Mouse (Mus musculus) adrenal gland, postnatal 25 days (tissue): ENCODE measurements around the gene Bhlhe40. TPM values are rescaled to one million over a fixed set of nuclear protein-coding genes. Genes with fewer than 3 reads are reported as not detected.

Experiments
- DNase-seq: peaks from one replicate; pipeline ENCODE4 v3.0.0; 2021; ENCODE audit warnings: mixed read lengths
- total RNA-seq: library from RNA; stranded (reverse); gene quantifications from 2 replicates; pipeline ENCODE4 v1.2.3, GENCODE M21; 2021

Gene Bhlhe40
- total RNA-seq, 1 experiment from 2014 or later = 201 TPM

DNA sequence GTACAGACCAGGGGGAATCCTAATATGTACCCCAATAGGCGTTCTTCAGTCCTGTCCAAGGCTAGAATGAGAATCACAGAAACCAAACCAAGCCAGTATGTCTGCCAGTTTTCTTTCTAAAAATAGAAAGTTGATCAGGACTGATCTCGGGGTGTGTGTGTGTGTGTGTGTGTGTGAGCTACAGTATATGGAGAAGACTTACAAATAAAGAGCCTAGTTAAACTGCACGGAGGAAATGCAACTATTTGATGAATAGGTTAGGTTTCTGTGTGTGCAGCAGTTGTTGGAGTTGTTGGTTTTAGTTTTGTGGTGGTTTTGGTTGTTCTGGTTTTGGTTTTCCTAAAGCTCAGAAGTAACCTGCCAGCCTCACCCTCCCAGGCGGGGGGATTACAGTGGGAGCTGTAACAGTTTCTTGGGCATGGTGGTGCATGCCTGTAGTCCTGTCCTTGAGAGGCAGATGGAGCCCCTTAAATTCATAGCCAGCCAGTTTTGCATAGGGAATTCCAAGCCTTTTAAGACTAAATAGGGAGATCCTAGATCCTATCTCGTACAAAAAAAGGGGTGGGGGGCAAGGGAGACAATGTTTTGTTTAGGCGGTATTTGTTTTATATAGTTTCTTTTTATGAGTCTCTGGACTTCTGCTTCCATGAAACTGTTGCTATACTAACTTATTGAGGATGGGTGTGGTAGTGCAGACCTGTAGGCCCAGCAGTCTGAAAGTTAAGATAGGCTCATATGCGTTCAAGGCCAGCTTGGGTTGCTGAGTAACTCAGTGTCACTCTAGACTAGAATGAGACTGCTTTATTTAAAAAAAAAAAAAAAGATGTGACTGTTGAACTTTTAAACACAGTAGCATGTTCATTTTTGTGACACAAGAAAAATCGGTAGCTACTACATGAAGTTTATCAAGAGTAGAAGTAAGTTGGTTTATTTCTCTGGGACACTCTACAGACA is 3.1 kb downstream of the Bhlhe40 start:
- DNase-seq = no peak

DNA sequence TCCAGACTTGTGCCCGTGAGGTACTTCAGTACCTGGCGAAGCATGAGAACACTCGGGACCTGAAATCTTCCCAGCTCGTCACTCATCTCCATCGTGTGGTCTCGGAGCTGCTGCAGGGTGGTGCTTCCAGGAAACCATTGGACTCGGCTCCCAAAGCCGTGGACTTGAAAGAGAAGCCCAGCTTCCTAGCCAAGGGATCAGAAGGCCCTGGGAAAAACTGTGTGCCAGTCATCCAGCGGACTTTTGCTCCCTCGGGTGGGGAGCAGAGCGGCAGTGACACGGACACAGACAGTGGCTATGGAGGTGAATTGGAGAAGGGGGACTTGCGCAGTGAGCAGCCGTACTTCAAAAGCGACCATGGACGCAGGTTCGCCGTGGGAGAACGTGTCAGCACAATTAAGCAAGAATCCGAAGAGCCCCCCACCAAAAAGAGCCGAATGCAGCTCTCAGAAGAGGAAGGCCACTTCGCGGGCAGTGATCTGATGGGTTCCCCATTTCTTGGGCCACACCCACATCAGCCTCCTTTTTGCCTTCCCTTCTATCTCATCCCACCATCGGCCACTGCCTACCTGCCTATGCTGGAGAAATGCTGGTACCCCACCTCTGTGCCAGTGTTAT is 4.2 kb downstream of the Bhlhe40 start:
- DNase-seq = no peak

DNA sequence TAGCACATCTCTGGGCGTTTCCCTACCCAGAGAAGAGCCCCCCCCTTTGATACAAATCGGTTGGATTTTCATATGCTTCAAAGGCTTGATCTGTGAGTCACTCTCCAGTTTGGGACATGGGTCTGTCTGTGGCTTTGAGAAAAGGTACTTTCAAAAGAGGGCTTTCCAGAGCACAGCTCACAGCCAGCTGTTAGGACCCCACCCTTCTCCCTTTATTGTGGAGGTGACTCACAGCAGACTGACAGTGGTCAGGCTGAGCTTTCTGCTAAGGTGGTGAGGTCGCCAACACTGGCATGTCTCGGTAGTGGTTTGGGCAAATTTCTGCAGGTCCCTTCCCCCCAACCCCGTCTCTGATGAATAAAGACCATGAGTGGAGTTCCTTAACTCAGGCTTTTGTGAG is 5.2 kb downstream of the Bhlhe40 start:
- DNase-seq = no peak

DNA sequence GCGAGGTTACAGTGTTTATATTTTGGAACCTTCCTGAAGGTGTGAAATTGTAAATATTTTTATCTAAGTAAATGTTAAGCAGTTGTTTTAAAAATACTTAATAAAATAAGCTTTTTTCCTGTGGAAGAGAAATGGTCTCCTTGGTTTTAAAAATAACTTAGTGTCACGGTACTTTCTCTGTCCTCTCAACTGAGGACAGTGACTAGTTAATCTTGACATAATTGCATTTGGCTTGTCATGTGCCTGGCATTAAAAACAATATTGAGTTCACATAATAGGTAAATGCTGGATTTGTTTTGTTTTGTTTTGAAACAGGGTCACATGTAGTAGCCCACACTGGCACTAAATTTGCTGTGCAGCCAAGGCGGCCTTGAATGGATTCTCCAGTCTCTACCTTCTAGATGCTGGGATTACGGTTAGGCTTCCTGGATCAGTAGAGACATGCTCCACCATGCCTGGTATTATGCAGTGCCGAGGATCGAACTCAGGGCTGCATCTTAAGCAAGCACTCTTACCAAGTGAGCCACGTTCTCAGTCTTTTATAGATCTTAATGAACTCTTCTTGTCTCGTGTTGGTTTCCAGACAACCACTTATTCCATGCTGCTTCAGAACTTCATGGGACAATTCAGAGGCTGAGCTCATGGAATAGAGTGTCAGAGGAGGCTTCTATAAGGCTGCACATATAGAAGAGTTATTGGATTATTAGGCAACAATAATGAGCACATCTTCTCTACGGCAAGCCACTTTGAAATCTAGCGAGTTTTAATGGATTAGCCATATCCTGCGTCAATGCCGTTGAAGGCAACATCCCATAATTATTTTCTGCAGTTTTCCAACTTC is 6.4 kb downstream of the Bhlhe40 start:
- DNase-seq = no peak

DNA sequence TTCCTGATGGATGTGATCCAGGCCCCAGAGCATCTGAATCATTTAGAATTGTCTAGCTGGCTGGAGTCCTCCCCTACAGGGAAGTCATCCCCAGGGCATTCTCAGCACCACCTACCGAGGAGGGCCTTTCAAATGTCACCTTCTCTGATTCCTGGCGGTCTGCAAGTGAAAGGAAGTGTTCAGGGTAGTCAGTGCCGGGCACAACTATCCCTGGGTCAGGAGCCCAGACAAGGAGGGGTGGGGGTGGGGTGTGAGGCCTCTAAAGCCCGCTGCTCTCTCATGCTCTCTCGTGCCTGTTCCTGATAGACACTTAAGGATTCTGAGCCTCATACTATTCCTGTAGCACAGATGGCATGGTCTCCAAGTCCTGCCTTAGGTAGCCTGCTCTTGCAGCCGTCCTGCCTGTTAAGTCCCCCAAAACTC is 7.2 kb downstream of the Bhlhe40 start:
- no peak for DNase-seq

DNA sequence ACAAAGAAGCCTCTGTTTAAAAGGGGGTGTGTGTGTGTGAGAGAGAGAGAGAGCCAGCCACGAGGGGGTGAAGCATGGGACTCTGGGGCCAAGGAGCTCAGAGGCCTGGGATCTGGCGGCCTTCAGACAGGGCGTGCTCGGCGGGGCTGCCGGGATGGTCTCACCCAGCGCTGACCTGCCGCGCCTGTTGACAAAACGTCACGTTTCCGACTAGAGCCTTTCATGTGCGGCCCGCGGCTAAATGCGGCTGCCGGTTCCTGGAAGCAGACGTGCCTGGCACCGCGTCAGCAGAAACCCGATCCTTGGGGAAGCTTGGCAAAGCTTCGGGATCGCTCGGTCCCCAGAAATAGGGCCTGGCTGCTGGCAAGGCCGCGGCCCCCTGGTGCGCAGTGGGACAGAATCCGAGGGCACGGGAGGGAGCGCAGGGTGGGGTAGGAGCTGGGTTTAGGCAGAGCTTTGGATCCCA is 7.9 kb downstream of the Bhlhe40 start:
- peak; percentile 85 for DNase-seq

DNA sequence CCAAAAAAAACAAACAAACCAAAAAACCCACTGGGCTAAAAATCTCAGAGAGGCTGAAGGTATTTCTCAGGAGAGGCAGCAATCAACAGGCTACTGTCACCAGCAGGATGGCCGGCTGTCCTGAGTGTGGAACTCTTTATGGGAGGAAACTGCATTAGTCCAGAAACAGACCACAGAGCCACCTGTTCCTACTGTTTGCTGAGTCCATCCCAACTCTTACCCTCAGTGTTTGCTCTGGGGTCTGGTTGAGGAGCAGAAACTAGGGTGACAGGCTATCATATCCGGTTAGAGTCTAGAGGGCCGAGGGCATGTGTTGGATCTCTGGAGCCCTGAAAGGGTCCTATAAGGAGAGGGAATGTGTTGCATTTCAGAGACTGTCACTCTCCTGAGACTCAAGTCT is 9.8 kb downstream of the Bhlhe40 start:
- no peak for DNase-seq

DNA sequence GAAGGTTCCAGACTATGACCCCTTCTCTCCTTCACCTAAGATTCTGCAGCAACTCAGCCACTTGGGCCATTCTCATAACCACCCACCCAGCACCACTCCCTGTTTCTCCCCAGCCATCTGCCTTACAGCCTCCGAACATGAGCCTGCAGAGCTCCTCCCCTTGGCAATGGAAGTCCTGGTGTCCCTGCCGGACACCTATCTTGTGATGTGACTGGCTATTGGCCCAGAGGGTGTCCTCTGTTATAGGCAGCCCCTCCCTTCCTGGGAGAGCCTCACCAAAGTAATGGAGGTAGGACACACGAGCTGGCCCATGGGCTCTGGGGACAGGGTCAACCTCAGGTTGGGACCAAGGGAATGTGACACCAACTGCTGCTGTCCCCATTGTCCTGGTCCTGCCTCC is 10.4 kb downstream of the Bhlhe40 start:
- DNase-seq = no peak

DNA sequence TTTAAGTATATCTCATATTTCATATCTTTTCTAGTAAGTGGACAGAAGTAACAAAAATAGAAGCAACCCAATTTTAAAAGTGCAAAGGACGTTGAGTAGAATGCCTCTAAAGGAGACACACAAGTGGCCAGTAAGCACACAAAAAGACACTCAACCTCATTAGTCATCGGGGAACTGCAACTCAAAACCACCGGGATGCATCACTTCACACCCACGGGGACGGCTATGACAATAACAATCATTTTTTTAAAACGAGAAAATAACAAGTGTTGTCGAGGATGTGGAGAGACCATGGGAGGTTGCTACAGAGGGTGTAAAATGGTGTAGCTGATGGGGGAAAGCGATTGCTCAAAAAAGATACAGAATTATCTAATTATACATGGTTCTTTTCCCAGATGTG is 11.7 kb downstream of the Bhlhe40 start:
- DNase-seq = no peak

DNA sequence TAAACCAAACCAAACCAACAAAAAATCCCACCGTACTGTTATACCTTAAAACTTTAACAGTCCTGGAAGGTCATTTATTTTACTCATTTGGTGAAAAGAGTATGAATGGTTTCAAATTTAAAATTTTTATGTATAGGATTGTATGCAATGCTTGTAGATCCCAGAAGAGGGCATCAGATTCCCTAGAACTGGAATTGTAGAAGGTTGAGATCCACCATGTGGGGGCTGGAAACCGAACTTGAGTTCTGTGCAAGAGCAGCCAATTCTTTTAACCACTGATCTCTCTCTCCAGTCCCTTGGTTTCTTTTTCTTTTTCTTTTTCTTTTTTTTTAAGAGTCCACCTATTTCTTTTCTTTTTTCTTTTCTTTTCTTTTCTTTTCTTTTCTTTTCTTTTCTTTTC is 13.8 kb downstream of the Bhlhe40 start:
- no peak for DNase-seq

DNA sequence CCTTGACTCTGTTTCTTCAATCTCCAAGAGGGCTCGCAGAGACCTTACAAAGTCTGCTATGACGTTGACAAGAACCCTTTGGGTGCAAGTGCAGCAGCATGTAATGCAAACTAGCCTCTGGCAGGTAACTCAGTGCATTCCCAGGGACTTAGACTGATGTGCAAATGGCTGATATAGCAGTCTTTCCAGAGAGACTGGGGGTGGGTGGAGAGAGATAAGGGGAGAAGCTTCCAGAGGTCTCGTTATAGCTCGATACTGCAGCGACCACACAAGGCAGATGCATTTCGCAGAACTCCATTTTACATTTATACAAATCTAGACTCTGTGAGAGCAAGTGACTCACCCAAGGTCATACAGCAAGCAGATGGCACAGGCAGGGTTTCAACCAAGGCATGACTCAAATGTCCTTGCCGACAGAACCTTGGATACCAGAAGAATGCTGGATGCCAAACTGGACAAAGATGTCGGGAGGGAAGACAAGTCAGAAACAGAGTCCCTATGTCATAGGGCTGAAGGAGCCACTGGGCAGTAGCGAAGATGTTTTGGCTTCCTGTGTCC is 16.4 kb downstream of the Bhlhe40 start:
- no peak for DNase-seq

DNA sequence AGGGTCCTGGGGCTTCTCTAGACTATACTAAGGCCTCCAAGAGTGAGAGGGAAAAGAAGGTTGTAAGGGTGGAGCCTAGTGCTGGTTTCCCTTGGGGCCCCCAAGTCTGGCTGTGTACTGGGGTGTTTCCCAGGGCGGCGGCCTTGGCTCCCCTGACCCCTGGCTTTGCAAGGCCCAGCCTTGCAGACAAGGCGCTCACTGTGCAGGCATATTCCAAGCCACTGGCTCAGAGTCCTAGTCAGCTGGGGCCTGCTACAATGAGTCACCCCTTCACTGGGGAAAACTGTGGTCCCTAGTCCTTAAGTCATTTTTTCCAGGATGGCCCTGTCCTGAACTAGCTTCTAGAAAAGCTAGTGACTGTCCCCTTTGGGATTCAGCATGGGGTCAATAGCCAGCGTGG is 17.3 kb downstream of the Bhlhe40 start:
- DNase-seq = peak; percentile 59

DNA sequence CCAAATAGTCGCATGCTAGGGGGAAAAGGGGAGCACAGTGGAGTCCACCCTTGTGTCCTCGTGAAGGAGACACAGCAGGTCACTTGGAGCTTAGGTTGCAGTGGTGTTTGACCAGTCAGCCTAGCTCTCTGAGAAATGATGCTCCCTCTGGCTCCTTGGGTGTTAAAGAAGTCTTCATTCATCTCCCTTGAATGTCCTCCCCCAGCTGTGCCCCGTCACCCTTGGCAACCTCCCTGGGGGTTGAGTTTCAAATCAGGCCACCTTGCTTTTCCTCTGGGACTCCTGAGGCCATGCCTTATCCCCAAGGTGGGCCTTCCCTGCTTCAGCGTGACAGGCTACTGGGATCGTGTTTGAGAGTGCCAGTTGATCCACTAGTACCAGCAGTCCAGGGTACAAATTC is 17.8 kb downstream of the Bhlhe40 start:
- DNase-seq = no peak

DNA sequence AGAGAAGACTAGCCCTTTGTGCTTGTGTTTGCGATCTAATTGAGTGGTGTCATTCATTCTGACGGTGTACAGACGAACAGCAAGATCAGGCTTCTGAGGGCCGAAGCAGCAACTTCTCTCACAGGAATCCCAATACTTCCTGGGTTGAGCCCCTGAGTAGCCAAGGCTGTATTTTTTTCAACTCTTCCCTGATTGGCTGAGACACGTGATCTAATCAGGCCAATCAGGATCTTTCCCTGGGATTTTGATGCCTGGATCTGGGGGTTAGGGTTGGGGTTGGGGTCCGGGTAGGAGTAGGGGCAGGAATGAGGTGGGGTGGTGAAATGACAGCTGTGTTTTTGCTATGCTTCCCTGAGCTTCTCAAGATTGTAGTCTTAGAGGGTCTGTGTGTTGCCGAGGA is 20.1 kb downstream of the Bhlhe40 start:
- DNase-seq = no peak

DNA sequence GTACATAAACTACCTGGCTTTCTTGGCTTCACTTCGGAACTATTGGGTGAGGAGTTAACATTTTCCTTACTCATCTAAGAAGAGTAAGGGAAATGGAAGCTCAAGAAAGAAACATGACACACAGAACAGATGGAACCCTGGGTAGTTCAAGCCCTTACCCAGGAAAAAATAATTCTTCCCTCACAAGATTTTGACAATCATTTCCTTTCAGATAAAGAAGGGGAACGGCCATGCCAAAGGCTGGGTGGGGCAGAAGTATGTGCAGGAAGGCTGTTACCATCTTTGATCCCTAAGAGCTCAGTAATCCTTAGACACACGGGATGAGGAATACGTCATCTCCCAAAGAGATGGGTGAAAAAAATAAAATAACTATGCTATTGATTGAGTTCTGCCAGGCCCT is 20.7 kb downstream of the Bhlhe40 start:
- DNase-seq = no peak

DNA sequence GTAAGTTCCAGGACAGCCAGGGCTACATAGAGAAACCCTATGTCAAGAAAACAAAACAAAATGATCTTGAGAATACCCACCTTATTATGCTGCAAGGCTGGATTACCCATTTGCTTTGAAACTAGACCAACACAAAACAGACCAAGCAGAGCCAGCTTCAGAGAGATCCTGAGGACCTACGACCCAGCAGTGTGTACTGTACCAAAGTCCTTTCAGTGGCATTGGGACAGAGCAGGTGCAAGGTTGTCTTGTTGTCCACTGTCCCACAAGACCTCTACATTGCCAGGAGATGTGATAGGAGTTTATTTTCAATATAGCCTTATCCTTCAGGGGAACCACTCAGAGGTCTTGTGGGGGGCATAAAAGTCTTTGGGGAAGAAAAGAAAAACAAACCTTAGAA is 22.7 kb downstream of the Bhlhe40 start:
- no peak for DNase-seq

DNA sequence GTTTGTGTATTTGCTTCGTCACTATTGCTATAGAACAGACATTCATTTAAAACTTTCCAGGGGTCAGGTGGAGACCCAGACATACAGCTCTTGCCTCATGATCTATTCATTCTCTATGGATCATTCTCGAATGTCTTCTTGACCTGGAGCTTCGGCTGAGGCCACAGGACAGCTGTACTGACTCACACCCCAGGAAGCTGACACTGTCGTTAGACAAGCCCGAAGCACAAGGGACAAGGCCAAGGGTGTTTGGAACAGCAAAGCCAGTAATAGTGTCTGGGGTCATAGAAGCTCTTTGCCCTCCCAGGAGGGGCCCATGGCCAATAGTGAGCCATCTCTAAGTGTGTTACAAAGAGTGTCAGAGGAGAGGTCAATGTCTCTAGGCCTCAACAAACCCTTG is 24.0 kb downstream of the Bhlhe40 start:
- no peak for DNase-seq

DNA sequence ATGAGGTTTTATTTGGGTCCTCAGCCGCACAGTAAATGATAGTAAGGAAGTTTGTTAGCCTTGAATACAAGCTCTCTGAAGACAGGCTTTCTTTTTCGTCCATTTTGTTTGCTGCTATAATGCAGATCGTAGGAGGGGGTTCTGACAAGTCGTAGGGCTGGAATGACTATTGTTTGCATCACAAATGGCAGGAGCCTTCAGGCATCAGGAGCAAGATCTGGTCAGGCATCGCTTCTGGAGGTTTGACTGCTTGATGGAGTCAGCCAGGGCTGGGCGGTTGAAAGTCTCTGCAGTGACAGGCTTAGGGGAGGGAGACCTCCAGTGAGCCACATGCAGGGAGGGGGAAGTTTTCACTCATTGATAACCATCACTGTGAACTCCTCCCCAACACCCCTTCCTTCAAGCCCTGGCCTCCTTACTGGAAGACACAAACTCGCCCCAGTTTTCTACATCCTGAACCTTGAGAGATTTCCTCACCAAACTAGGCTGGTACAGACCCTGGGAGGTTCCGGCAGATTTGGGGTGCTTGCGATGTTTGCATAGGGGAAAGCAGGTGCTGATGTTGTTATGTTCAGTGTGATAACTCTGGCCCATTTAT is 25.4 kb downstream of the Bhlhe40 start:
- no peak for DNase-seq

DNA sequence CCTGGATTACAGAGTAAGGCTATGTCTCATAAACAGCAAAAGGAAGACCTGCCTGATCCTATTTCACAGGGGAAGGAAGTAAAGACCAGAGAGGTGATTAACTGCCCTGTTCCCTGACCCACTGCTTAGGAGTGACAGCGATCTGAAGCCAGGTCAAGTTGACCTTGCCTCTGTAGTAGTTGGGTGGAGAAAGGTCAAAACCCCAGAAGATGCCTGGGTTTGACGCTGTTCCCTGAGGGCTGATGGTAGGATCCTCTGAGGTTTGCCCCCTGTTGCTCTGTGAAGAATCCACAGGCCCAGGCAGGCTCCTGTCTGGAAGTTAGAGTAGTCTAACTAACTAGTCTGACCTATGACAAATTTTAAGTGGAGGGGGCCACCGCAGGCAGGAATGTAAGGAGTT is 26.5 kb downstream of the Bhlhe40 start:
- DNase-seq = no peak

DNA sequence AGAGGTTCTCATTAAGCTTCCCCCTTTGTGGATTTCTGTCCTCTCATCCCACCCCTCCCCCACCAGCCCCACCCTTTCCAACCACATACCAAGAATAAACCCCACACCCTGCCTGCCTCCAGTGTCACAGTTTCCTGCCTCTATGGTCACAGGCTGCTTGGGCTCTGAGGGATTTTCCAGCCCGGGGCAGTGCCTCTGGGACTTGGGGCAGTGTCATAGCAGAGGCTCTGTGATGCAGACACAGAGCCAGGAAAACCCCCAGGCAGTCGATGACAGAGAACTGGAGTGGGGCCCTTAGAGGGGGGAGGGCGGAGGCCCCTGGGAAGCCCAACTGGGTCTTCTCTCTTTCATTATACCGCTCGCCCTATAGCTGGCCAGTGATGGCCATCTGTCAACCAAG is 27.9 kb downstream of the Bhlhe40 start:
- no peak for DNase-seq

DNA sequence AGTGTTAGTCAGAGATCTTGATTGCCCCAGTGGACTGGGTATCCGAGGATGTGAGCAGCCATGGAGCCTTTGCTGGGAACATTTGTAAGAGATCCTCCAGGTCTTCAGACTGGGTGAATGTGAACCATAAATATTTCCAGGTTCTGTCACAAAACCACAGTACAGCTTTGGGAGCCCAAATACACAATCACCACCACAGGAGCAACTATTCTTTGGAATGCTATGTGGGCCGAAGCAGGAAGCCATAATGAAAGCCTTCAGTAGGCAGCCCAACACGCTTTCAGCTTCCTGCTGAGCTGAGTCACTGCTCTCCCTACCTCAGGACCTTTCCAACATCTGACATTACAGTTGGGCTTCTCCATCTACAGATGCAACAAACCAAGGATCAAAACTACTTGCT is 32.6 kb downstream of the Bhlhe40 start:
- no peak for DNase-seq
